Mouse (Mus musculus): ENCODE measurements around the gene Kdelr3.

The Kdelr3 gene

DNA sequence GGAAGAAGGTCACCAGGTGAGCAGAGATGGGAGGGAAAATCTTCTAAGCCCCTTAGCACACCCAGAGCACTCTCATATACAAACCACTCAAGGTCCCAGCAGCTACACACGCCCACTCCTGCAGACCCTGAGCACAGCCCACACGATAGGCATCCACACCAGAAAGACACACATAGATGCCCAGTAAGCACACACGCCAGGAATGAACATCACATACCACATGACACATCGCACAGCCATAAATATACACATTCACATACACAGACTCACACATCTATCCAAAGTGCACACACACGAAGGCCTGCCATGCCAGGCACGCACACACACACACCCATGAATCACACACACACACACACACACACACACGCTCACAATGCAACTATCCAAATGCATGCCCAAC, 5.8 kb upstream of the Kdelr3 start:
- no peak for DNase-seq (ENCODE audit: inconsistent age in 2 of 2, low spot score in 1 of 2)

DNA sequence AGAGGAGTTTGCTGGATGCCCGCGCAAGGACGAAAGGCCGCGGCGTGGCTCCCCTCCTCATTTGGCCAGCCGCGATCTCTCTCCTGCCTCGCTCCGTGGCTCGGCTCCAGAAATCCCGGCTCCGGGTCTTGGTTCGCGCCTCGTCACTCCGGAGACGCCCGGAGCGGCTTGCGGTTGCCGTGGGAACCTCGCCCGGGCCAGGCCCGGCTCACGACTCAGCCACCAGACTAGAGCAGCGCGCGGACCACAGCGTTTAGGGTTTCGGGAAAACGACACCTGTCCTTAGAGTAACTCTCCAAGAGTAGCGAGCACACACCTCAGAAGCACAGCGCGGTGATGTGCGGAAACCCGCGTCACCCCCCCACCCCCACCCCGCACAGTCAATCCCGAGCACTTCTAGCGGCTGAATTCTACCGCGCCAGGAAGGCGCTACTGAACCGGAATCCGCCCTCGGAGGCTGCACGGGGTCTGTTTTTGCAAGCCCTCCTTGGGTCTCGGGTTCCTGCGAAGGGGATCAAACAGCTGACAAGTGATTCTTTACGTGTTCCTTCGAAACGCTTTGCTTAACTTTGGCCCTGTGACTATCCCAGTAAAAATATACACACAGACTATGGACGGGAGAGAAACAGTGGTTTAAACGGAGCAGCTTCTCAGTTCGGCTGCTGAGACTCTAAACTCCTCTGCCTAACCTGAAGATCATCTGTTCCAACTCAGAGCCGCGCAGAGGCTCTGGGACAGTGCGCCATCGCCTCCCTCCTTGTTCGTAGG, 4.5 kb upstream of the Kdelr3 start:
- DNase-seq (ENCODE audit: inconsistent age in 2 of 2, low spot score in 1 of 2), result peak; percentile 86 to 91

DNA sequence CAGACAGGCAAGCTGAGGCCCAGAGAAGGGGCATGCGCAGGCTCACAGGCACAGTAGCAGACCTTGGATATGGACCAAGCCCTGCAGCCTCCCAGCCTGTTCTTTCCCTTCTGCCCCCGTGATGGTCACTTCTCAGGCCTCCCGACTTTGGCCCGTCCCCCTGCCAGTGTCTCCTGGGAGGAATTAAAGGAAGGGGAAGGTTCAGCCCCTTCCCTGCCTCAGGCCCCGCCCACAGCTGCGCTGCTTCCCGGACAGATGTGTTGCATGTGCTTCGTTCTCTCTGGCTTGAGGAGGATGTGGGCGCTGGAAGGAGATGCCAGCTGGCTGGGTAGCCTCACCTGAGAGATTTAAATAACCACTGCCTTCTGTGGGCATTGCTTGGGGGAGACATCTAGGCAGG, 2.3 kb upstream of the Kdelr3 start:
- DNase-seq (ENCODE audit: inconsistent age in 2 of 2, low spot score in 1 of 2), result no peak

DNA sequence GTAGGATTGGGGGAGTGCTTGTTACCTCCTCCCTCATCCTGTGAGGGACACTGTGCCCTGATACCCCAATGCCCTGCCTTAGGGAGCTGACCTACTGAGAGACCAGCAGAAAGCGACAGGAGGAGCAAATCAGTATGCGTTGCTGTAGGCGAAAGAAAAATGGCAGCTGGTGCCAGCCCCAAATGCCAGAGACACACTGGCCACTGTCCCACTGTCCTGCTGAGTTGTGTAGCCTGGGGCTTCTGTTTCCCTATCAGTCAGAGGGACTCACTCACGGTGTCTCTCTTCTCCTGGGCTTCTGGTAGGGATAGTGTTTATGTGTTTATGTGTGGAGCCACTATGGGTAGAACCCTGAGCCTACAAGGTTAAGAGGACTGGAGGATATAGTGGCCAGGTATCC, 1.5 kb downstream of the Kdelr3 start:
- no peak for DNase-seq (ENCODE audit: inconsistent age in 2 of 2, low spot score in 1 of 2)

DNA sequence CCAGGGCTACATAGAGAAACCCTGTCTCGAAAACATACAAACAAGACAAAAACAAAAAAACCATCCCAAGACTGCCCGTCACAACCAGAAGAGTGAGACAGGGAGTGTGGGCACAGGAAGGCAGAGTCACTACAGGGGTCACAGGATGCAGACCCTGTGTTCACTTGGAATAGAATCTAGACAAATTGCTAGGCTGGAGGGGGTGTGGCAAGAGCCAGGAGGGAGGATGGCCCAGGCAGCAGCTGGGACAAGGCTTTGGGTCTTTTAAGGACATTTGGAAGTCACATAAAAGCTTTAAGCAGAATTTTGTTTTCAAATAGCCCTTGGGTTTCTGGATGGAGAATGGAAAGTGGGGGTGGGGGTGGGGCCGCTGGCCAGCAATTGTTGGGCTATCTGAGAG, 2.4 kb downstream of the Kdelr3 start:
- no peak for DNase-seq (ENCODE audit: inconsistent age in 2 of 2, low spot score in 1 of 2)

DNA sequence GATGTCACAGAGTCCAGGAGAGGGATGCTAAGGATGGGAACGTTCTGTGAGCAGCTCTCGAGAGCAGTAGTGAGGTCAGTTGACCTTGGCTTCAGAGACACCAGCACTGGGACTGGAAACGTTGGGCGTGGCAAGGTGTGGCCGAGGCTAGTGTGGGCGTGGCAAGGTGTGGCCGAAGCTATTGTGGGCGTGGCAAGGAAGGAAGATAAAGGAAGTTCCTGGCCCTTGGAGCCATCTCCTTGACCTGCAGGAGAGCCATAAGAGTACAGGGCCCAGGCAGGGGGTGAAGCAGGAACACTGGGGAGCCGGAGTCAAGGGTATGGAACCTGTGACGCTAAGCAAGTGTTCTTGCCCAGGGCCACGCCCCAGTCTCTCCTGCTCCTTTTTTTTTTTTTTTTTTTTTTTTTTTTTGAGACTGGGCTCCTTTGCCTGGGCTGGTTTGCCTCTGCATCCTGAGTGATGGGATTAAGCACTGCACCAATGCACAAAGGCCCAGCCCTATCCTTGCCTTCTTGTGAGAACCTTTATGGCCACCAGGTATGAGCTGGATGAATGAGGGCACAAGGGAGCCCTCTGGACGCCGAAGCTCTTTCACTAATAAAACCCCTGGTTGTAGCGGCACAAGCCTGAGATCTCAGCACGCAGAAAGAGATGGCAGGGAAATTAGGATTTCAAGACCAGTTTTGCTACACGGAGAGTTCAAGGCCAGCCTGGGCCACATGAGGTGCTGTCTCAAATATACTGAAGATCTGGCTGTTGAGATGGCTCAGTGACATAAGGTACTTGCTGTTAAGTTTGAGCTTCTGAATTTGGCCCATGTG, 3.4 kb downstream of the Kdelr3 start:
- DNase-seq (ENCODE audit: inconsistent age in 2 of 2, low spot score in 1 of 2), result no peak

DNA sequence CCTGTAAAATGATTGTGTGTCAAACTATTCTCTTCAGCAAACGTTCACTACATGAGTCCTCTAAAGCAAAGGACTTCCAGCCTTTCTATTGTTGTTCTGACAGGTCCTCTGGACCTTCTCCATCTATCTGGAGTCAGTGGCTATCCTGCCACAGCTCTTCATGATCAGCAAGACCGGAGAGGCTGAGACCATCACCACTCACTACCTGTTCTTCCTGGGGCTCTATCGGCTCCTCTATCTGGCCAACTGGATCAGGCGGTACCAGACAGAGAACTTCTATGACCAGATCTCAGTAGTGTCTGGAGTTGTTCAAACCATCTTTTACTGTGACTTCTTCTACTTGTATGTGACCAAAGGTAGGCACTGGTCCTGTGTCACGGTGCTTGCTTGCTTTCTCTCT, 9.4 kb downstream of the Kdelr3 start:
- DNase-seq (ENCODE audit: inconsistent age in 2 of 2, low spot score in 1 of 2), result no peak

DNA sequence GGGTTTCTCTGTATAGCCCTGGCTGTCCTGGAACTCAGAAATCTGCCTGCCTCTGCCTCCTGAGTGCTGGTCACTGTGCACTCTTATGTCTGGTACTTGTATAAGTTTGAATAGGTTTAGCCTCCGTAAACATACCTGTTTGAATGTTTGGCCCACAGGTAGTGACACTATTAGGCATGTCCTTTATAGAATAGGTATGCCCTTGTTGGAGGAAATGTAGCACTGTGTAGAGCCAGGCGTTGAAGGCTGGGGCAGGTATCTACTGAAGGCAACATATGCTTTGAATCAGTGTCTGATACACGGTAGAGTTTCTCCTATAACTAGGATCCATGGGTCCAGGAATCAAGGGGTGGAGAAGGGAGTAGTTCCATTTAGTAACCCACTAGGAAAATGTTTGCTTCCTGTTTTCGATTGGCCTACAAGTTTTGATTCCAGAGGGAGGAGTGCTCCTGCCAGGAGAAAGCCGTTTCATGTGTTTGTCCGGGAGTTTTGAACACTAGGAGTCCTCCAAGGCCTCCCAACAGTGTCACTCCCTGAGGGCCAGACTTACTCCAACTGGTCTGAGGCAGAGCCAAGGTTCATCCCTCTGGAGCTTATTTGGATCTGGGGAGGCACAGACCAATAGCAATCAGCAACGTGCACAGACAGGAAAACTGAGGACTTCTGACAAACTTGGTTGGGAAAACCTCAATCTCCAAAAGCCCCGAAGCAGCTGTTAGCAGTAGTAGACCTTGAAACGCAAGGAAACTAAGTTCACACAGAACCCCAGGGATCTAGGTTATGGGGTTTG, 10.0 kb downstream of the Kdelr3 start:
- no peak for DNase-seq (ENCODE audit: inconsistent age in 2 of 2, low spot score in 1 of 2)

DNA sequence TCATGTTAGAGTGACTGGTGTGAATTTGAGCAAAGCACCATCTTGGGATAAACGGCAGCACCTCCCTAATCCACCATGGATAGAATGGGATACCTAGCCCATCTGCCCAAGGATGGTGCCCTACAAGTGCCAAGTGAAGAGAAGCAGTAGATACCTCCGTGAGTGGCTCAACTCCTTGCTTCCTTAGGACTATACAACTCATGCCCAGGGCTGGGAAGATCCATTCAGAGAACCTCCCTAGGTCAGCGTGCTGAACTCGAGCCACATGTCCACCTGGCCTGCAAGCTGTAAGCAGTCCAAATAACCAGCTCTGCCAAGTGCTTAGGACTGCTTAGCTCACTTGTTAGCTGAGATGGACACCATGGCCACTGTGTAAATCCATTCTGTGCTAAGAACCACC, 11.0 kb downstream of the Kdelr3 start:
- DNase-seq (ENCODE audit: inconsistent age in 2 of 2, low spot score in 1 of 2), result peak in 1 of 2 experiments; percentile 54

DNA sequence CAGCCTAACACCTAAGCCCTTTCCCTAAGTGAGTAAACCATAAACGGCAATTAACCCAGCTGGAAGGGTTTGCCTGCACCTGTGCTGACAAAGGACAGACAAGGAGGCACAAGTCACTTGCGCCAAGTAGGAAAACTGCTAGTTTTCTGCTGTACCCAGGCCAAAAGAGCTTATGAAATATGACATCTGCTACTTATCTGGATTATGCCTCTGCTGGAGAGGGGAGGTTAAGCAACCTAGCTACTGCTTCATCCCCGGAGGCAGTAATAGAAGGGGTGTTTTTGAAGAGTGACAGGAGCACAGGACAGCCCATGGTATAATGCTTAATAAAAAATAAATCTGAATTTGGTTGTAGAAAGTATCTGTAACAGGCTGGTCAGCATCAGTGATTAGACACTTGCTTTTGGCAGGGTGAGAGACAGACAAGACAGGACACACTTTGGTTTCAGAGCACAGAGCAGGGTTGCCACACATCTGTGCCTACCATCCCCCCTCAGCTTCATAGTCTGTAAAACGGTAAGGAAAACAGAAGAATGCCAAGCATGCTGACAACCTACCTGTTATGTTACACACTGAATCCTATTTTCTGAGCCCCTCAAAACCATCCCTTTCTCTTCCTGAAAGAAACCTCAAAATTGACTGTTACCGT, 11.9 kb downstream of the Kdelr3 start:
- DNase-seq (ENCODE audit: inconsistent age in 2 of 2, low spot score in 1 of 2), result peak in 1 of 2 experiments; percentile 49

DNA sequence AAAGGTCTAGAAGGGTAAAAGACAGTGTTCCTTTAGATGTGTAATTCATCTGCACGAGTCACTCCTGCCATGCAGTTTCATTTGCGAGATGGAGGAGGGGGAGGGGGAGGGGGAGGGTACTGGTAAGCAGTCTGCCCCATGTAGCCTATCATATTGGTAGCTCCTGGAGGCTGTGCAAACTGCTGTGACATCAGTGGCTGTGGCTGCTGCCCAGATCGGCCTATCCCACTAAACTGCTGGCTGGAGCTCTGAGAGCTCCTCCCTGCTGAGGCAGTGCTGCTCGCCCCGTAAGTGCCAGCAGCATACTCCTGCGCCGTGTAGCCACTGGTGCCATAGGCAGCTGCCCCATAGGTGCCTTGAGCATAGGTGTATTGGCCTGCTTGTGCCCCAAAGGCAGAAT, 13.7 kb downstream of the Kdelr3 start:
- DNase-seq (ENCODE audit: inconsistent age in 2 of 2, low spot score in 1 of 2), result no peak

DNA sequence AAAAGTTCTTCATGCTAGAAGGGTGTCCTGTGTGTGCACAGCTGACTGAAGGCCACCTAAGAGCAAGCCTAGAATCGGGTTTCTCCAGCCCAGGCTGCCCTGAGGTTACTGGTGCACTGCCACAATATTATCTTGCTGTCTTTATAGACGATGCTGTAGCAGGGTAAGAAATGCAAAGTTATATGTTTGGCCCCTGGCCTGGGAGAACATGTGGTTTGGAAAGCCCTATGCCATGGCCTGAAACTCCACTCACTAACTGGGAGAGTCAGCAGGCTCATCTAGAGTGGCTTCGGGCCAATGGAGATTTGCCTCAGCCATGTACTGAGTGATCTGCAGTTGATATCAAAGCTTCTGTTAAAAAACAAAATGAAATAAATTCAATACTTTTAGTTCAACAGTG, 17.6 kb downstream of the Kdelr3 start:
- DNase-seq (ENCODE audit: inconsistent age in 2 of 2, low spot score in 1 of 2), result no peak

DNA sequence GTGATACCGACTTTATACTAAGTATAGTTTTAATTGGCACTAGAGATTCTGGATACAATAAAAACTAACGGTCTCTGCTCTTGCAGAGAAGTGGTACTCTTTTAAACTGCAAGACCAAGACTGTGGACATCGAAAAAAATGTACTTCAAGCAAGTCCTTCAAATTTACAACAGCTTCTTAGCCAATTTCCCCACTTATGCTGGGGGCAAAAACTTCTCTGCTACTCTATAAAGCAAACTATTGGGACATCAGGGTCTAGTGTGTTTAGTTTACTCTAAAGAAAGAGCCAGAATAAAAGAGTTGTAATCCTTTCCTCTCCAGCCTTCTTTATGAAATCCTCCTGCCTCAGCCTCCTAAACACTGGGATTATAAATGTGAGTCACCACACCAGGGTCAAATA, 27.8 kb downstream of the Kdelr3 start:
- DNase-seq (ENCODE audit: inconsistent age in 2 of 2, low spot score in 1 of 2), result peak in 1 of 2 experiments; percentile 16

DNA sequence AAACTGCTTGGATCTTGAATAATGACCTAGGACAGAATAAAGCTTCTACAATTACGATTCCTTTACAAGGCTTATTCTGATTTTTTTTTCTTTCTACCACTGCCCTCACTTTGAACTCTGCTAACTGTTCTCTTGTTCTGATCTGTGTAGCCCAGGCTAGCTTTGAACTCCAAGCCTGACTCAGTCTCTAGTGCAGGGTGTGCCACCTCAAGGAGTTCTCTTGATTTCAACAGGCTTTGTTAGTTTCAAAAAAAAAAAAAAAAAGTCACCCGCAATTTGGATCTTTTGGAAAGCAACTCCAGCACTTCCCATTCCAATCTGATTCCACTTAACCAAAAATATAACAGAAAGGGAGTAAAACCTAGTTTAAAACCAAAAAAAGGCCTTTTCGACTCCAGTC, 29.3 kb downstream of the Kdelr3 start:
- no peak for DNase-seq (ENCODE audit: inconsistent age in 2 of 2, low spot score in 1 of 2)

DNA sequence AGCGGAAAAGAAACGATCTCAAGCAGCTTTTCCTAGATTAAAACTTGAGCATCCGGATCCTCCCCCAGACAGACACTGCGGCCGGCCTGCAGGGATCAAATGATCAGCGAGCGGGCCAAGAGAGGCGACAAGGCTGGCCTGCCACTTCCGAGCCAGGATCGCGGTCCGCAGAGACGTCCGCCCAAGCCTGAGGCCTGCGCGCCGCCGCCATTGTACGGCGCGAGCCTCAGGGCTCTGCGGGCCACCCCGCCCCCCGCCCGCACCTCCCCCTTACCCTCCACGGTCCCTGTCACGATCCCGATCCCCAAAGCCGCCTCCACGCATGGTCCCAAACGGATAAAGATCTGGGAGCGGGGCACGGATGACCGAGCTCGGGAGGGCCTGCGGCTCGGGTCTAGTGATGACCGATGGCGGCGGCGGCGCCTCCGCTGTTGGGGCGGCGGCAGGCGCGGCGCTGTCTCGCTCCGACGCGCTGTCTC, 29.7 kb downstream of the Kdelr3 start:
- peak; percentile 80 to 92 for DNase-seq (ENCODE audit: inconsistent age in 2 of 2, low spot score in 1 of 2)

DNA sequence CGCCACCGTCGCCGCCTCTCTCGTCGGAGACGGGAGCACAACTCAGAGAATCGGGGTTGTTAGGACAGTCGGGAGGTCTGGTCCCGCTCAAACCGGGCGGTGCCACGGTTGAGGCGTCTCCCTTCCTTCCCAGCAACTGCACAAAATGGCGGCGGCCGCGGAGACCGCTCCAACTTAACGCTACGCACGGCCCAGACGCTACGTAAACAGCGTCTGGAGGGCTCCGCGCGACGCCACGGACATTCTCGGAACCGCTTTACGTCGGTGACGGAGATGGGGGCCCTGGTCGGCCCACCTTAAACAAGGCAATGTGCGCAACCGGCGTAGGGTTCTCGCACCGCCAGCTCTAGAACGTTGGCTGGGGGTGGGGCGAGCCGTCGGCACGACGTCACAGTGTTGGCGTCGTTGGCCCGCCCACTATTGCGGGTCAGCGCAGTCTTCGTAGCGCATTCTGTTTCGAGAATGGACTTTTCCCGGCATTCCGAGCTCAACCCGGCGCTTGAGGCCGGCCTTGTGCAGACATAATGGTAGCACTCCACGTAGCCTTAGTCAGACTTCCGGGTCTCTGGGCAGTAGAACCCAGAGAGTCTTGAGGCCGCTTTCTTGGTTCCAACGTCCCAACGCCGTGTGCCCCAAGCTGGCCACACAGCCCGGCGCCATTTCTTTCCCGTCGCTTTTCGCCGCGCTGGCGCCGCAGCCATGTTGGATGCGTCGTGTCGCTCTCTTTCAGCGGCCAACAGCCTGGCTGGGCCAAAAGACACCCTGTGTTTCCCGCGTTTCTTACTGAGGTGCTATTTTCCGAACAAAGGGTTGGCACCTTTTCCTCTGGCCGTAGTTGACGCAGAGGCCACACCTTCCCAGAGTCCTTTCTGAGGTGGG, 30.4 kb downstream of the Kdelr3 start, which contains the start of gene Ddx17:
TSS of gene Ddx17 (minus strand) at position 332 of the 879 bp plus-strand sequence.
- peak; percentile 98 to 100 for DNase-seq (ENCODE audit: inconsistent age in 2 of 2, low spot score in 1 of 2)

DNA sequence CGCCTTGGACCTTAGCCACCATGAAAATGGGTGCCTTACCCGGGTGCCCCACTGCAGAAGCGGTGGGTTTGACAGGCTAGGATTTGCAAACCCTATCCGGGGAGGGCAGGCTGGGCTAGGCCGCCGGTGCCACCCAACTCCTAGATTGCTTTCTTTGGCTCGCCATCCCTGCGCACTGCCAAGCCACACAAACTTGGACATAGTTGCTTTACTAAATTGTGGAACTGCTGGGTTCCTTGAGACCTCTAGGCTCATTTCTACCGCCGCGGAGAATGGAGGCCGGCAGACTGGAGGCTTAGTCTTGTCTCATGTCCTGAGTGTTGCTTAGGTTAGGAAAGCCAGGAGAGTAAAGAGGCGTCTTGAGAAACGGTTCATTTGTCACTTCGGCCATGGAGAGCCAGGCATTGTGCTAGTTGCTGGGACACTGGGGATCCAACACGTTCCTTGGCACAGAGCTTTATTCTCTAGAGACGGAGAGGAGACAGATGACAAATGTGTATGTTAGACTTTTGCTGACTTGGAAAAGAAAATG, 31.1 kb downstream of the Kdelr3 start:
- DNase-seq (ENCODE audit: inconsistent age in 2 of 2, low spot score in 1 of 2), result peak in 1 of 2 experiments; percentile 15

DNA sequence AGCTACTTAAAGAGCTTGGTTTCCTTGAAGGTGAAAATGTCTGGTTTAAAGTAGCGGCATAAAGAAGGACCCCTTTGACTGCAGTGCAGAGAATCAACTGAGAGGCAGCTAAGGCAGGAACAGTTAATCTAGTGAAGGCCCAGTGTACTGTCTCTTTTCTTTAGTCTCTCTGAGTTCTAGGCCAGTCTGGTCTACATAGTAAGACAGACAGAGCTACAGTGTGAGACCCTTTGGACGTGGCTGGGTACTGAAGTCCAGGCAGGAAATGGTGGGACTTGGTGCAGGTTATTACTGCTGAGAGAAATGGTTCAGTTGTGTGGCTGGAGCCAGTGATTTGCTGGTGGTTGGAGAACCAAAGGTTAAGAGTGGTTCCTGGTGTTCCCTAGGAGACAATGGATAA, 32.0 kb downstream of the Kdelr3 start:
- no peak for DNase-seq (ENCODE audit: inconsistent age in 2 of 2, low spot score in 1 of 2)

DNA sequence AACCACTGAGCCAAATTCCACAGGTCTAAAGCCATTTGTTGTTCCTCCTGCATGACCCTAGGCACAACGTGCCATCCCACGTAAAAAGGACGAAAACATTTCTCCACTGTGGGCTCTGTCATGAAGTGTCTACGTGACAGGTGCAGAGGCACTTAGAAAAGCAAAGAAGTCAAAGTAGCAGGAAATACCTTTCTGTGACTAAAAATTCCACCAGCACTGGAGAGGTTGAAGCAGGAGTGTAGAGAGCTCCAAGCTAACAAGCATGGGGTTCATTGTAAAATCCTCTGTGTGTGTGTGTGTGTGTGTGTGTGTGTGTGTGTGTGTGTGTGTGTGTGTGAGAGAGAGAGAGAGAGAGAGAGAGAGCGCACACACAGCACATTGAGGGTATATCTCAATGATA, 36.4 kb downstream of the Kdelr3 start:
- no peak for DNase-seq (ENCODE audit: inconsistent age in 2 of 2, low spot score in 1 of 2)

DNA sequence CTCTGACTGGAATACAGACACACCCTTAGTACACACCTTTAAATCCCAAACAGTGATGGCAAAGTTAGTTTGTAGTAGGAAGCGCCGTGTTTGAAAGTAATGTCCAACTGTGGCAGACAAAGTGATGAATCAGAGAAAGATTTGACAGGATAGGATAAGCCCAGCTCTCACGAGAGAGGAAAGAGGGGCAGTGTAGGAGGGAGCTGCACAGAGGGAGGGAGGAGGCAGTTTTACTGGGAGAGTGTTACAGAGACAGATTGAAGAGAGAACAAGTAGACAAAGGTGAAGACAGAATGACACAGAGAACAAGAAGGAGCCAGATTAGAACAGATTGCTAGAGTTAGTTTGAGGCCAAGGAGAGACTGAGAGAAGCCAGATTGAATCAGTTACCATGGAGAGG, 43.4 kb downstream of the Kdelr3 start:
- no peak for DNase-seq (ENCODE audit: inconsistent age in 2 of 2, low spot score in 1 of 2)

Data from adrenal gland, adult (tissue).